In genomic region chr2:102476101-102476500, GRCm38 (mm10) we compare ENCODE assay signal across 19 mouse cellular contexts. TPM values are rescaled to one million over a fixed set of nuclear protein-coding genes. Genes with fewer than 3 reads are reported as not detected.
"Had no signal": no experiment of that assay in that cellular context is flagged by ENCODE, and none has a peak within 500 bp of the region (broad histone marks: within the 10 kb centered on the region; RNA-seq: fewer than 3 reads in every experiment).

No protein-coding gene starts in this region.

- H3K9ac ChIP-seq: limb, embryonic 15.5 days; liver, embryonic 12.5 days; lung, embryonic 14.5 days; midbrain, embryonic 12.5 days; stomach, embryonic 15.5 days had no signal

- H3K9me3 ChIP-seq: limb, embryonic 15.5 days; liver, embryonic 12.5 days; megakaryocyte, embryonic 14.5 days; midbrain, embryonic 12.5 days; stomach, embryonic 15.5 days had no signal

- DNase-seq: kidney, adult 11 months; kidney, adult 9 months; kidney, postnatal 36 days; layer of hippocampus, adult 9-11 months; layer of hippocampus, postnatal 36 days; lung, embryonic 14.5 days; lung, postnatal 14 days; spleen, adult 18-20 months; thymus, adult 2 months; thymus, postnatal 25 days had no signal

- H3K27ac ChIP-seq: kidney, postnatal 0 days; limb, embryonic 15.5 days; liver, embryonic 12.5 days; macrophage; midbrain, embryonic 12.5 days; stomach, embryonic 15.5 days had no signal

- H3K4me3 ChIP-seq: limb, embryonic 15.5 days; liver, embryonic 12.5 days; megakaryocyte, embryonic 14.5 days; midbrain, embryonic 12.5 days; stomach, embryonic 15.5 days had no signal

- ATAC-seq: liver, embryonic 12.5 days; midbrain, embryonic 16.5 days had no signal

- H3K4me2 ChIP-seq: limb, embryonic 15.5 days; liver, embryonic 12.5 days; lung, embryonic 14.5 days; midbrain, embryonic 12.5 days; stomach, embryonic 15.5 days had no signal

- H3K36me3 ChIP-seq: limb, embryonic 15.5 days; liver, embryonic 12.5 days; midbrain, embryonic 12.5 days; stomach, embryonic 15.5 days had no signal

- H3K4me1 ChIP-seq: limb, embryonic 15.5 days; liver, embryonic 12.5 days; megakaryocyte, embryonic 14.5 days; midbrain, embryonic 12.5 days; stomach, embryonic 15.5 days had no signal

- H3K27me3 ChIP-seq: limb, embryonic 15.5 days; midbrain, embryonic 12.5 days; stomach, embryonic 15.5 days had no signal

RNA-seq across cellular contexts. Expression of gene Fjx1, which starts 23.8 kb away (rescaled TPM):
- total RNA-seq: neutrophil, adult 5-6 weeks had no signal
- polyA plus RNA-seq: macrophage had no signal
